Mouse (Mus musculus): Measurements from ENCODE around the gene Rbm8a. TPM values are rescaled to one million over a fixed set of nuclear protein-coding genes. Genes with fewer than 3 reads are reported as not detected.

Gene Rbm8a
- polyA plus RNA-seq, 1 experiment from 2014 or later = 135 TPM

GRCm38 (mm10) chr3:96634928-96635879 lies 5.5 kb downstream of the Rbm8a start, which contains the start of the genes Pex11b and Gm42957:
TSS of gene Pex11b (plus strand) at chr3:96635376.
TSS of gene Gm42957 (plus strand) at chr3:96635474.
- H3K4me1 ChIP-seq (replicated peaks; ENCODE audit: control insufficient read depth, insufficient read depth, low read length) = peaks cover 19% of the 10 kb centered on the region
- peak within 1 kb of the TSS; percentile 79 for H3K4me3 ChIP-seq (ENCODE audit: low read length)
- WGBS = 2% methylated on average over 60 of the region's 60 CpGs
- H3K4me2 ChIP-seq (ENCODE audit: low read depth, low read length) = peak within 1 kb of the TSS; percentile 62
- H3K9me3 ChIP-seq (ENCODE audit: control insufficient read depth, low read length) = no peaks in the 10 kb centered on the region
- peak; percentile 96 for ATAC-seq (ENCODE audit: low read depth)
- peaks cover 26% of the 10 kb centered on the region for H3K36me3 ChIP-seq (ENCODE audit: control insufficient read depth, insufficient read depth, low read length)
- no peaks in the 10 kb centered on the region for H3K27me3 ChIP-seq (ENCODE audit: control insufficient read depth, insufficient read depth, low read depth, low read length)
- peak within 1 kb of the TSS; percentile 87 for H3K27ac ChIP-seq (ENCODE audit: low read length)
- H3K9ac ChIP-seq (ENCODE audit: low read length) = peak within 1 kb of the TSS; percentile 91

DNA sequence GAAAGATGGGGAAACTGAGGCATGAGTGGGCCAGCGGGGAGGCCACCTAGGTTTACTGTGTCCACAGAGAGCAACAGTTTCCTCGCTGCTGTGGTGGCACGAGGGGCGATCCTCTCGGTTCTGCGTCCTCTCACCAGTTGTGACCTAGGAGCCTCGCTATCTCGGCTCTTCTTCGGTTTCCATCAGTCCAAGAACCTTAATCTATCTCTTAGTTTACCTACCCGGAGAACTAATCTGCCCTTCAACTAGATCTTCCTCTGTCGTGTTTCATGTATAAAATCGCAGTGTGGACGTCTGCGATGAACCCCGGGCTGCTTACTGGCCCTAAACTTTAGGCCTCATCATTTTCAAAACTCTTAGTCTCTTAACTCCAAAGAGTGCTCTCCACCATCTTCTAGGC lies 6.2 kb downstream of the Rbm8a start:
- ATAC-seq (ENCODE audit: low read depth) = no peak; the same call in 1 of the 2 replicates
- Histone ChIP-seq H3K36me3 (ENCODE audit: control insufficient read depth, insufficient read depth, low read length) (peaks cover 31% of the 10 kb centered on the region), H3K4me1 (replicated peaks; ENCODE audit: control insufficient read depth, insufficient read depth, low read length) (peaks cover 15% of the 10 kb centered on the region), H3K4me3 (ENCODE audit: low read length) (peak overlapping the region; percentile 79), H3K27ac (ENCODE audit: low read length) (peak overlapping the region; percentile 87), H3K27me3 (ENCODE audit: control insufficient read depth, insufficient read depth, low read depth, low read length) (no peaks in the 10 kb centered on the region), H3K4me2 (ENCODE audit: low read depth, low read length) (peak overlapping the region; percentile 62), H3K9ac (ENCODE audit: low read length) (peak overlapping the region; percentile 91), H3K9me3 (ENCODE audit: control insufficient read depth, low read length) (no peaks in the 10 kb centered on the region)
- WGBS = 8% methylated on average over 15 of the region's 15 CpGs

- Histone ChIP-seq H3K36me3 (ENCODE audit: control insufficient read depth, insufficient read depth, low read length) (peaks cover 31% of the 10 kb centered on the region), H3K4me2 (ENCODE audit: low read depth, low read length) (peak overlapping the region; percentile 62), H3K9me3 (ENCODE audit: control insufficient read depth, low read length) (no peaks in the 10 kb centered on the region), H3K9ac (ENCODE audit: low read length) (peak overlapping the region; percentile 91), H3K27ac (ENCODE audit: low read length) (no peak overlapping the region), H3K27me3 (ENCODE audit: control insufficient read depth, insufficient read depth, low read depth, low read length) (no peaks in the 10 kb centered on the region), H3K4me1 (replicated peaks; ENCODE audit: control insufficient read depth, insufficient read depth, low read length) (peaks cover 15% of the 10 kb centered on the region), H3K4me3 (ENCODE audit: low read length) (peak overlapping the region; percentile 79)
- no peak for ATAC-seq (ENCODE audit: low read depth)
- WGBS = 55% methylated on average over 11 of the region's 11 CpGs
Measured at GRCm38 (mm10) chr3:96636448-96636847, 6.7 kb downstream of the Rbm8a start.

- no peak for ATAC-seq (ENCODE audit: low read depth)
- H3K27me3 ChIP-seq (ENCODE audit: control insufficient read depth, insufficient read depth, low read depth, low read length) = no peaks in the 10 kb centered on the region
- WGBS = 81% methylated on average over 1 of the region's 1 CpGs
- no peaks in the 10 kb centered on the region for H3K9me3 ChIP-seq (ENCODE audit: control insufficient read depth, low read length)
- no peak overlapping the region for H3K27ac ChIP-seq (ENCODE audit: low read length)
- H3K9ac ChIP-seq (ENCODE audit: low read length) = no peak overlapping the region
- H3K36me3 ChIP-seq (ENCODE audit: control insufficient read depth, insufficient read depth, low read length) = peaks cover 24% of the 10 kb centered on the region
- H3K4me2 ChIP-seq (ENCODE audit: low read depth, low read length) = no peak overlapping the region
- peaks cover 15% of the 10 kb centered on the region for H3K4me1 ChIP-seq (replicated peaks; ENCODE audit: control insufficient read depth, insufficient read depth, low read length)
- no peak overlapping the region for H3K4me3 ChIP-seq (ENCODE audit: low read length)
Measured at GRCm38 (mm10) chr3:96639219-96639618, 9.5 kb downstream of the Rbm8a start.

DNA sequence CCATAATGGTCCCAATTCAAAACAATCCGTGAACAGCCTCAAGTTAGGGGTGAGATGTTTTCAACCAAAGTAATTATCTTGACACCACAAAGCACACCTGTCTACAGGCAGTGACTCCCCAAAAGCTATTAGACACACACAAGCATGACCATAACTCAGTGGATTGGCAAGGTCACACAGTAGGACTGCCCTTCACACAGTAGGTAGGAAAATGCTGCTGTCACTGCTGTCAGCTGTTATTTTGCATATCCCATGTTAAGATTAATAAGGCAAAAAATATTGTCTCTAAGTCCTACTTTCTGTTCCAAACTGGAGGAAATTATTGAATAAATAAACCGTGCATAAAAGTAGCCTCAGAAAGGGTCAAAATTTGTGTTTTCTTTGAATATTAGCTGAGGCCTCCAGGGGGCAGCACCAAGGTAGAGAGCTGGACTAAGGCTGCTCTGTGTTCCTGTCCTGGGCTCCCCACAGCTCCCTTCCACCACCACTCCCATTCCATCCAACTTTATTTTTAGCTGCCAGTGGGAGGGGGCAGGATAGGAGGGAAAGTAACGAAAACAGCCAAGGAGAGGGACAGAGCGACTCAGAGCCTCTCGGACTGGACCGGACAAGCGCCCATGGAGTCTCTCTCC lies 15.4 kb downstream of the Rbm8a start, which contains the start of gene Itga10:
Itga10 (plus strand) TSS at position 567 of the 632 bp plus-strand sequence.
- WGBS = 58% methylated on average over 7 of the region's 7 CpGs
- H3K4me1 ChIP-seq (replicated peaks; ENCODE audit: control insufficient read depth, insufficient read depth, low read length) = no peaks in the 10 kb centered on the region
- H3K27me3 ChIP-seq (ENCODE audit: control insufficient read depth, insufficient read depth, low read depth, low read length) = no peaks in the 10 kb centered on the region
- H3K4me2 ChIP-seq (ENCODE audit: low read depth, low read length) = no peak within 1 kb of the TSS
- no peak within 1 kb of the TSS for H3K9ac ChIP-seq (ENCODE audit: low read length)
- H3K27ac ChIP-seq (ENCODE audit: low read length) = no peak within 1 kb of the TSS
- no peaks in the 10 kb centered on the region for H3K9me3 ChIP-seq (ENCODE audit: control insufficient read depth, low read length)
- peak; percentile 79 for ATAC-seq (ENCODE audit: low read depth)
- no peak within 1 kb of the TSS for H3K4me3 ChIP-seq (ENCODE audit: low read length)
- peaks cover 15% of the 10 kb centered on the region; the same call in 1 of the 2 replicates for H3K36me3 ChIP-seq (ENCODE audit: control insufficient read depth, insufficient read depth, low read length)

GRCm38 (mm10) chr3:96647365-96647764 lies 17.6 kb downstream of the Rbm8a start:
- 74% methylated on average over 3 of the region's 3 CpGs for WGBS
- Histone ChIP-seq H3K36me3 (ENCODE audit: control insufficient read depth, insufficient read depth, low read length) (peaks cover 9% of the 10 kb centered on the region; the same call in 1 of the 2 replicates), H3K4me3 (ENCODE audit: low read length) (no peak overlapping the region), H3K27ac (ENCODE audit: low read length) (no peak overlapping the region), H3K4me1 (replicated peaks; ENCODE audit: control insufficient read depth, insufficient read depth, low read length) (no peaks in the 10 kb centered on the region), H3K9me3 (ENCODE audit: control insufficient read depth, low read length) (no peaks in the 10 kb centered on the region), H3K27me3 (ENCODE audit: control insufficient read depth, insufficient read depth, low read depth, low read length) (no peaks in the 10 kb centered on the region), H3K4me2 (ENCODE audit: low read depth, low read length) (no peak overlapping the region), H3K9ac (ENCODE audit: low read length) (no peak overlapping the region)
- no peak for ATAC-seq (ENCODE audit: low read depth)

- H3K4me2 ChIP-seq (ENCODE audit: low read depth, low read length) = no peak overlapping the region
- no peak overlapping the region for H3K27ac ChIP-seq (ENCODE audit: low read length)
- H3K4me3 ChIP-seq (ENCODE audit: low read length) = no peak overlapping the region
- peaks cover 8% of the 10 kb centered on the region for H3K4me1 ChIP-seq (replicated peaks; ENCODE audit: control insufficient read depth, insufficient read depth, low read length)
- no peak for ATAC-seq (ENCODE audit: low read depth)
- H3K9ac ChIP-seq (ENCODE audit: low read length) = no peak overlapping the region
- H3K36me3 ChIP-seq (ENCODE audit: control insufficient read depth, insufficient read depth, low read length) = no peaks in the 10 kb centered on the region
- H3K9me3 ChIP-seq (ENCODE audit: control insufficient read depth, low read length) = no peaks in the 10 kb centered on the region
- no peaks in the 10 kb centered on the region for H3K27me3 ChIP-seq (ENCODE audit: control insufficient read depth, insufficient read depth, low read depth, low read length)
- WGBS = 86% methylated on average over 2 of the region's 2 CpGs
Measured at GRCm38 (mm10) chr3:96660901-96661300, 31.2 kb downstream of the Rbm8a start.

- Histone ChIP-seq H3K27ac (ENCODE audit: low read length) (peak overlapping the region; percentile 42; the same call in 1 of the 2 replicates), H3K4me1 (replicated peaks; ENCODE audit: control insufficient read depth, insufficient read depth, low read length) (peaks cover 8% of the 10 kb centered on the region)
Measured at GRCm38 (mm10) chr3:96662731-96663316, 33.1 kb downstream of the Rbm8a start.

More at GRCm38 (mm10) chr3:96662731-96663316, 33.1 kb downstream of the Rbm8a start:
- WGBS = 35% methylated on average over 8 of the region's 8 CpGs
- Histone ChIP-seq H3K4me2 (ENCODE audit: low read depth, low read length) (peak overlapping the region; percentile 64), H3K9me3 (ENCODE audit: control insufficient read depth, low read length) (no peaks in the 10 kb centered on the region), H3K4me3 (ENCODE audit: low read length) (no peak overlapping the region), H3K9ac (ENCODE audit: low read length) (peak overlapping the region; percentile 37), H3K27me3 (ENCODE audit: control insufficient read depth, insufficient read depth, low read depth, low read length) (no peaks in the 10 kb centered on the region), H3K36me3 (ENCODE audit: control insufficient read depth, insufficient read depth, low read length) (no peaks in the 10 kb centered on the region)
- ATAC-seq (ENCODE audit: low read depth) = peak; percentile 3; the same call in 1 of the 2 replicates
